Mouse (Mus musculus) lung, postnatal 36 days (tissue): Measurements from ENCODE around the gene Dpp6.

Experiments used
- DNase-seq: peaks from one replicate; pipeline ENCODE4 v3.0.0; 2022; ENCODE audit warnings: mixed read lengths

Dpp6 gene

DNA sequence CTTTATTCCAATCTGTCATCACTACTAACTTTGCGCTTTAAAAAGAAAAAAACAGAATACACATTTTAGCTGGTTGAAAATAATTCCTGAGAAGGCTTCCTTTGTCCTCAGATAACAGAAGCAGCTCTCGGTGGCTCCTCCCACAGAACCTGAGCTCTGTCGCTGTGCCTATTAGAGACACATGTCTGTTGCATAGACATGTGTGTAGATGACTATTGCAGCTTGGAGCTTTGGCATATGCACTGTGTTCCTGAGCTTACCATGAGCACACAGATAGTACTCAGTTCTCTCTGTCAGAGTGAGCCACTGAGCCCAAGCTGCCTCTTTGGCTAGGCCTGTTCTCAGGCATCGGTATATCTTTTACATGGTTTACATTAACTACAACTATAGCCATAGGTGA is 732.3 kb downstream of the Dpp6 start:
- DNase-seq: no peak

DNA sequence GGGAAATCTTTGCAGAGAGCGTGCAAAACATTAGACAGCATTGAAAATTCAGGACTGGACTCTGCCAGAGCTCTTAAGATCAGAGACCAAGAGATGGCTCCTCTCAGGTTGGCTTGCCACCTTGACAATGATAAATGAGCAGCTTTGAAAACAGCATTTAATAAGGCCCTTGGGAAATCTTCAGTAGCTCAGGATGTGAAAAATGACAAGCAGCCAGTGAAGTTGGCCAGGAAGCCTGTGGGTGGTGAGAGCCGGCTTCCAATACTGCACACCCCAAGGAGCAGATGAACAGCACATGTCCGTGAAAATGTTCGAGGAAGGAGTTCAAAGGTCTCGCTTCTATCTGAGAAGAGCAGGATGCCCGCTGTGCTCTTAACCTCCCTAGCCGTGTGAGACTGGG is 748.7 kb downstream of the Dpp6 start:
- DNase-seq: no peak

DNA sequence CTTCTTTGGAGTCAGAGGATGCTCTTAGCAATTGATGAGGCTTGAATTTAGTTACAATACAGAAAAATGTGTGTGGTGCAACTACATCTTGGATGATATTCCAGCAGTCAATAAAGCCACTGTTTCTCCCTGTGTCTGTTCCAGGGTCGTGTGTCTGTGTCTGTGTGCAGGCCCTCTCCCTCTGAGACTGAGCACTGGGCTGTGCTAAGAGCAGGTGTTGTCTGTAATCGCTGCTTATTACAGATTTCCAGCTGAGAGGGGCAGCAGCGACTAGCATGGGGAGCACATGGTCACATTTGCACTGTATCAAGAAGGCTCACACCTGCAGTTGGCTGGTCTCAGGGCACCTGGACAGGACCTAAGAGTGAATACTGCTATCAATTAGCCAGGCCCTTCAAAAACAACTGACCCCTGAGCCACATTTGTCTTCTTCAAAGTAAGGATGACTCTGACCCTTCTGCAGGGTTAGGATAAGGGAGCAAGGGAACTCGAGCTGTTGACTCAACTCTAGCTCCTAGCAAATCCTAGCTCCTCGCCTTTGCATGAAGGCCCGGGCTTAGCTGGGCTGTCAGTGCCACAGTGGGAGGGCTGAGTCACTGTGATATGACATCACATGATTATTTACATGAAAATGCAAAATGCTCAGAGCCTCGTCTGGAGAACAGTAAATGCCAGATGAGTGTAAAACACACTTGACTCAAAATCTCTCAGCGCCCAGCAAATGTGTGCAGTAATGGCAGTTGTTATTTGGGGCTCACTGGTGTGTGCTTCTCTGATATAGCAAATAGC is 771.2 kb downstream of the Dpp6 start:
- no peak for DNase-seq

- DNase-seq: no peak
These were observed 787.1 kb downstream of the Dpp6 start for GRCm38 (mm10) chr5:27604132-27604531.

- DNase-seq: peak; percentile 34
These were observed 798.8 kb downstream of the Dpp6 start for GRCm38 (mm10) chr5:27615769-27616168.

- no peak for DNase-seq
These were observed 804.8 kb downstream of the Dpp6 start for GRCm38 (mm10) chr5:27621811-27622210.

- no peak for DNase-seq
These were observed 806.9 kb downstream of the Dpp6 start for GRCm38 (mm10) chr5:27623876-27624275.

- DNase-seq: no peak
These were observed 815.1 kb downstream of the Dpp6 start for GRCm38 (mm10) chr5:27632151-27632550.

GRCm38 (mm10) chr5:27635941-27636340 is 818.9 kb downstream of the Dpp6 start:
- DNase-seq: no peak

- DNase-seq: no peak
These were observed 824.9 kb downstream of the Dpp6 start for GRCm38 (mm10) chr5:27641876-27642275.

- DNase-seq: peak; percentile 15
These were observed 835.1 kb downstream of the Dpp6 start for GRCm38 (mm10) chr5:27651879-27652814.

DNA sequence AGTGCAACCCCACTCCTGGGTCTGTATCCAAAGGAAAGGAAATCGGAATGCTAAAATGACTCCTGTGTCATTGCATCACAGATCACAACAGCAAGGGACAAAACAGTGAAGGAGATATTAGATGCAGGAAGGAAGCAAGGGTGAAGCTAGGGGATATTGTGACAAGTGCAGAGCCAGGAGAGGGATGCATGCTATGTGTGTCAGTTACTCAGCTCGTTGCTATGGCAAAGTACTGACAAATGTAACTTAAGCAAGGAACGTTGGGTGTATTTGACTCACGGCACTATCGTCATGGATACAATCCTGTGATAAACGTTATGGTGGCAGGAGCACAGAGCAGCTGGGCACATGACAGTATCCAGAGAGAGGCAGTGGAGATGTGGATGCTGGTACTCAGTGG is 839.1 kb downstream of the Dpp6 start:
- DNase-seq: no peak

- no peak for DNase-seq
These were observed 840.7 kb downstream of the Dpp6 start for GRCm38 (mm10) chr5:27657672-27658071.

- DNase-seq: no peak
These were observed 841.2 kb downstream of the Dpp6 start for GRCm38 (mm10) chr5:27658165-27658564.

GRCm38 (mm10) chr5:27658569-27658968 is 841.6 kb downstream of the Dpp6 start:
- no peak for DNase-seq

- no peak for DNase-seq
These were observed 842.0 kb downstream of the Dpp6 start for GRCm38 (mm10) chr5:27659019-27659418.

- no peak for DNase-seq
These were observed 842.8 kb downstream of the Dpp6 start for GRCm38 (mm10) chr5:27659781-27660180.

DNA sequence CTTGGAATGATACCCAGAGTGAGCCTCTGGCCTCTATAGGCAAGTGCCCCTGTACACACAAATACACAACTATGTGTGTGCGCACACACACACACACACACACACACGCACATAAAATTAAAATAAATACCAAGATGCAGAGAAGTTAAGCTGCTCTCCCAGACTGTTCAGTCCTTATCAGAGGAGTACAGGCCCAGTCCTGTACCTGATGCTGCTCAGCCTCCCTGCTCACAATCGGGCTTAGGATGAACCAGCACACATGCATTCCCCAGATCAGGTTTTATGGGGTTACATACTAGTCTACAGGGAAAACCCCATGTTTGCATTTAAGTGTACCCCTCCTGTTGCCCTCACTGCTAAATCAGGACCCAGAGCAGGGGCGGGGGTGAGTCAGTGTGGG is 847.1 kb downstream of the Dpp6 start:
- DNase-seq: no peak

DNA sequence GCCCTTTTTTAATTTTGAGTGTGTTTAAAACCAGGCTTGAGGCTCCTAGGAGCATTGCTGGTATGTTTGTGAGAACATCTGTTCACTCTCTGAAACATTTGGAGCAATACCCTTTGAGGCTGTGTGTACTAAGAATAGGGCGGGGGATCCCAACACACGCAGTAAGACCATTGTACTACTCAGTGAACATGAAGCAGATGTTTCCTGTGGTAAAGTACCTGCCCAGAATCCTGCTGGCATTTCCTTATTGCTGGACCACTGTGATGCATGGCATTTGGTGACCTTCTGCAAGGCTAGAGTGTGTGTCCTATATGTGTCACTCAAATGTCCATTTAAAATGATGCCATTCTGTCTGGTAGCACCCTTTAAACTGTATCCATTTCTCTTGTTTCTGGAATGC is 854.5 kb downstream of the Dpp6 start:
- DNase-seq: no peak

DNA sequence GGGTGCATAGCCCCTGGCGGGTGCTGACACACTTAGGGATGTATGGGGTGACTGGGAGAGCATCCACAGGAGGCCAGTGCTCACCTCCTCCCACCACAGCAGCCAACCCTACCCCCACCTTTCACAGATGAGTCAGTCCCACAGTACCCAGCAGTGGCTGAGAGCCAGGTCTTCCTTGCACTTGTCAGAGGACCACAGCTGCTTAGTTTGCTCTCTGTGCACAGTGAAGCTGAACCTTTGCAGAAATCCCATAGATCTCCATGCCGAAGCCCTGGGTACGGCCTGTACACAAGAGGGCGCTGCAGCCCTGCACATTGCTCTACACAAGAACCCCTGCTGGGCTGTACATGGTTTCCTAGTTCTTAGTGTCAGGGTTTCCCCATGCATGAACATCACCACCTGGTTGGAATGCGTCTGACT is 860.3 kb downstream of the Dpp6 start:
- DNase-seq: peak; percentile 18

DNA sequence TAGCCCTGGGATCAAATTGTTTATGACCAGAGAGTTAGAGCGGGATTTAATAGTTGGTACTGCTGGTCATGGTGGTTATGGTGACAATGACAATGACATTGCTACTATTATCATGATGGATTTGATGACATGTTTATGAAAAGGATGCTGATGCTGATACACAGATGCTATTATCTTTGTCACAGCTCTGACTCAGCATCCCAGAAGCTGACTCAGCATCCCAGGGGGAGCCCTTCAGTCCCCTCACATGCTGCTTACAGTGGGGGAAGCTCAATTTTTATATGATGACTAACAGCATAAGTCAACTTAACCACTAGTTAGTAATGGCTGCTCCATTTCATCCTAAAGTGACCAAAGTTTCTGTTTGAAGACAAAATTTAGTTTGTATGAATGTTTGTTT is 862.1 kb downstream of the Dpp6 start:
- no peak for DNase-seq

- DNase-seq: peak; percentile 42
These were observed 863.5 kb downstream of the Dpp6 start for GRCm38 (mm10) chr5:27680476-27680875.

DNA sequence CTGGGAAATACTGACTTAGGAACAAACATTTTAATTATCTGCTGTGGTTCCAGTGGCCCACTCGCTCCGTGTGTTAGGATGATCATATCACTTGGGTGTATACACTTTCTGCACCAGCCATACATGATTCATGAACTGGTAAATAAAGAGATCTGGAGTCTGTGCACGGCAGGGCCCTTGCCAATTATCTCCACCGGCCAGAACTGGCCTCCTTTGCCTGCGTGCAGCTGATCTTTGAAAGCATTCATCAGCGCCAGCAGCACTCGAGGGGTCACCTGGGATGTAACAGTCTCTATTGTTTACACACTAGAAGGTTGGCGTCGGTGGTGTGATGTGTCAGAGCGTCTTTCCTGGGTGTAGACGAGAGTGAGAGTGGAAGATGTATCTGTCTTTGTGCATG is 868.2 kb downstream of the Dpp6 start:
- DNase-seq: no peak

- DNase-seq: no peak
These were observed 868.9 kb downstream of the Dpp6 start for GRCm38 (mm10) chr5:27685923-27686322.
